Mouse (Mus musculus): ENCODE measurements at regions not wholly inside any gene's neighbourhood (a gene's known extent, or its start where the extent isn't known, plus 50 kb on each side); places are given as distances from the start of the nearest gene placed in this dataset.

DNA sequence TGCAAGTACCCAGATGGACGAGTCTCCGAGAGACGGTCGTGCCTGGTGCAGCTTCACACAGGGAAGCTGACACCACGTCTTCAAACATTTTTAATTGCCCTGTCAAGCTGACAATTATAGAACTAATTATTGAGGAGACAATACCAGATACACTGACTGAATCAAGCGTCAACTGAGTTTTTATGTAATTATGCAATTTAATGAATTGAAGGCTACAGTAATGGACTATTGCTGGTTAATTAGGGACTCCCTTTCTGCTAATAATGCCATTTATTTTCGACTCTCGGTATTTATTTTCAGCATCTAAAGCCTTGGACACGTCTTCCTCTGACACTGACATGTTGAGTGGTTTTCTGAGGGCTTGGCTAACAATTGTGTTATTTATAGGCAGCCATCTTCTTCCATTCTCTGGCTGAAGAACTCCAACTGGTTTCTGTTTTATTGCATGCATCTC lies 331.6 kb upstream of the Kdm8 start:
- no peak for TF ChIP-seq CTCF (IDR thresholded peaks at IDR 0.05; ENCODE audit: insufficient read depth, low read length)
- no peak for TF ChIP-seq POLR2A (IDR thresholded peaks at IDR 0.05; ENCODE audit: borderline replicate concordance, extremely low read depth, low read depth, low read length)
- H3K4me3 ChIP-seq (replicated peaks; ENCODE audit: extremely low read depth, low read depth, low read length): no peak overlapping the region
- 78% methylated on average over 9 of the region's 9 CpGs for WGBS
- H3K4me1 ChIP-seq (ENCODE audit: control insufficient read depth, insufficient read depth, low read length): no peaks in the 10 kb centered on the region
- DNase-seq: no peak

DNA sequence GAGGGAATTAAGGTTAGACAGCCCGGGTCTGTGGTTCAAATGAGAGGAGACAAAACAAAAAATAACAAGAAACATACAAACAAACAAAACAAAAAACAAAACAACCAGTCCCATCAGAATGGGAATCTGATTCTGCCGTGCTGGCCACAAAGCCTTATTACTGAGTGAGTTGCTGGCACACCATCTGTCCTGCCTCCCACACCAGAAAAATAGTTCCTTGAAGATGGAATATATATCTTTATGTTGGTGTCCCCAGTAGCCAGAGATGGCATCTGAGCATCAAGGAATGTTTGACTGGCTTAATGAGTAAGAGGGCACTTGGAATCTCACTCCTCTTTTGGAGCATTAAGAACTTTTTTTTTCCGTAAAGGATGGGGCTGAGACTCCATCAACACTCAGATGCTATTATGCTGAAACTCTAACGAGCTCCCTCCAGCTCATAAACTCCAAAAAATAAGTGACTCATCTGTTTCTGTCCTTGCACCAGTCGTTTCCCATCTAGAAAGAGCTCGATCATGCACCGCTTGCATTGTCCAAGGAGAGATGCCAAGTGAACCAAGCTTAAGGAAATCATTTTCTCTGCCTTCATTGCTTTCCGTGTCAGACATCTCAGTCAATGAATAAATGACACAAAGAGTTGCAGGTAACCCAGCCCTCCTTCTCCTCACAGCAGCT lies 329.0 kb upstream of the Kdm8 start:
- 69% methylated on average over 8 of the region's 8 CpGs for WGBS
- DNase-seq: no peak
- Histone ChIP-seq H3K4me1 (ENCODE audit: control insufficient read depth, insufficient read depth, low read length) (no peaks in the 10 kb centered on the region), H3K4me3 (replicated peaks; ENCODE audit: extremely low read depth, low read depth, low read length) (no peak overlapping the region)
- TF ChIP-seq CTCF (IDR thresholded peaks at IDR 0.05; ENCODE audit: insufficient read depth, low read length) (no peak), POLR2A (IDR thresholded peaks at IDR 0.05; ENCODE audit: borderline replicate concordance, extremely low read depth, low read depth, low read length) (no peak)

DNA sequence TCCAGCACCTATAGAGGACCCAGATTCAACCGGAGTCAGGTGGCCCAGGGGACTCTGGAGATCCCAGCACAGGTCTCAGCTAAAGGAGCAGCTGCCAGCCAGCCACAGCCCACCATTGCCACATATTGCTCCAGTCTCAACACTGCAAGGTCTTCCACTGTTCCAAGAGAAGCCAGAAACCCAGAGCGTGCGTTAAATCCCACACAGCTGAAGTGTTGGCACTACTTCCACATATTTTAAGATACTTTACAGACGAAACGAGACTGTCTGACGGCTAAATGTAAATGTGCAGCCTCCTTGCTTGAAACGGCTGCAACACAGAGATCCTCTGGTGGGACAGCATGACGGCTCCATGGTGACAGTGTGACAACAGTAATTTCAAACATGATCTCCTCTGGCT lies 327.3 kb upstream of the Kdm8 start:
- no peak for DNase-seq

DNA sequence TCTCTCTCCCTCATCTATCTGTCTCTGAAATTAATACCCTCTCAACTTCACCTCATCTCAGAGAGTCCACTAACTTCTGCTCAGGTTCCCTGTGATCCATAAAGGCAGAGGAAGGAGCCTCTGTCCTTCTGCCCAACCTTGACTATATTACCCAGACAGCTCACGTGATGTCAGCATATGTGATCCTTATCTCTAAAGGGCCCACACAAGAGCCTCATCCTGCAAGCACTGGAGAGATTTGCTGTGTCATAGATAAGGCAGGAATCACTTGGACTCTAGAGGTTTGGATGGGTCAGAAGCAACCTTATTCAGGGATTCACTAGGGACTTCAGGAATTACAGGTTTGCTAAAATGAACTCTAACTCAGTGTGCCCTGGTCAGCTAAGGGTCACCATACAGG lies 315.3 kb upstream of the Kdm8 start:
- WGBS: 28% methylated on average over 1 of the region's 1 CpGs
- Histone ChIP-seq H3K4me3 (replicated peaks; ENCODE audit: extremely low read depth, low read depth, low read length) (no peak overlapping the region), H3K4me1 (ENCODE audit: control insufficient read depth, insufficient read depth, low read length) (no peaks in the 10 kb centered on the region)
- no peak for TF ChIP-seq POLR2A (IDR thresholded peaks at IDR 0.05; ENCODE audit: borderline replicate concordance, extremely low read depth, low read depth, low read length)
- no peak for TF ChIP-seq CTCF (IDR thresholded peaks at IDR 0.05; ENCODE audit: insufficient read depth, low read length)
- no peak for DNase-seq

More for the DNA sequence above, 327.3 kb upstream of the Kdm8 start:
- 65% methylated on average over 8 of the region's 8 CpGs for WGBS
- H3K4me1 ChIP-seq (ENCODE audit: control insufficient read depth, insufficient read depth, low read length): no peaks in the 10 kb centered on the region
- H3K4me3 ChIP-seq (replicated peaks; ENCODE audit: extremely low read depth, low read depth, low read length): no peak overlapping the region
- no peak for TF ChIP-seq POLR2A (IDR thresholded peaks at IDR 0.05; ENCODE audit: borderline replicate concordance, extremely low read depth, low read depth, low read length)

DNA sequence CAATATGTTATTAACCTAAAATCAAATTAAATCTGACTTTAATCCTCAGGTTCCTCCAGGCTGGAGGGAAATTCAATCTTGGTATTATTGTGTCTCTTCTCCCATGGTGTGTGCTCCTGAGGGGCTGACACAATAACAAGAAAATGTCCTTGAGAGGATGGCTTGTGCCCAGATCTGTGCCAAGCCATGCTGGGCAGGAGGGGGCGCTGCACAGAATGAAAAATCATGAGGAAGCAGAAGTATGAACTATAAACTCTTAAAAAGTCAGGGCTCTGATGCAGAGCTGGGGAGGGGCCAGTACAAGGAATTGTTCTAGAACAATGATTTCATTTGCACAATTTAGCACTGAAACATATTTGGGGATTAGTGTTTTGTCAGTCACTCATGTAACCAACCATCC lies 312.5 kb upstream of the Kdm8 start:
- no peak for DNase-seq
- TF ChIP-seq POLR2A (IDR thresholded peaks at IDR 0.05; ENCODE audit: borderline replicate concordance, extremely low read depth, low read depth, low read length) (no peak), CTCF (IDR thresholded peaks at IDR 0.05; ENCODE audit: insufficient read depth, low read length) (no peak)
- Histone ChIP-seq H3K4me1 (ENCODE audit: control insufficient read depth, insufficient read depth, low read length) (no peaks in the 10 kb centered on the region), H3K4me3 (replicated peaks; ENCODE audit: extremely low read depth, low read depth, low read length) (no peak overlapping the region)
- 59% methylated on average over 1 of the region's 1 CpGs for WGBS

DNA sequence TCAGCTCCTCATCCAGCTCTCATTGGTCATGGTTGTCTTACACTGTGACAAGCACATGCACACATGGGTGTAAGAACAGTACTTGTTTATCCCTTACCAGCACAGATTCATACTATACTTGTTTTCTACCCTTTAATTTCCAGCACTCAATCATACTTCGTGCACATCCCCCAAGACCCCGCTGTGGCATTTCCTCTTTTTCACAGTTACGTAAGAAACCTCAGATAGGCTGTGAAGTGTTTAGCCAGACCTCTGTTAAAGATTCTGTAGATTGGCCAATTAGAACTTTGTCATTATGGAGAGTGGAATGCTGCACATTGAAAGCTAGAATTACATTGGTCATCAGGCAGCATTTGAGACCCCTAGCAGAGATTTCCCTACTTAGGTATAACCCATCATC lies 305.9 kb upstream of the Kdm8 start:
- TF ChIP-seq POLR2A (IDR thresholded peaks at IDR 0.05; ENCODE audit: borderline replicate concordance, extremely low read depth, low read depth, low read length): no peak
- no peak for TF ChIP-seq CTCF (IDR thresholded peaks at IDR 0.05; ENCODE audit: insufficient read depth, low read length)
- DNase-seq: no peak
- WGBS: 59% methylated on average over 3 of the region's 3 CpGs
- Histone ChIP-seq H3K4me1 (ENCODE audit: control insufficient read depth, insufficient read depth, low read length) (no peaks in the 10 kb centered on the region), H3K4me3 (replicated peaks; ENCODE audit: extremely low read depth, low read depth, low read length) (no peak overlapping the region)

DNA sequence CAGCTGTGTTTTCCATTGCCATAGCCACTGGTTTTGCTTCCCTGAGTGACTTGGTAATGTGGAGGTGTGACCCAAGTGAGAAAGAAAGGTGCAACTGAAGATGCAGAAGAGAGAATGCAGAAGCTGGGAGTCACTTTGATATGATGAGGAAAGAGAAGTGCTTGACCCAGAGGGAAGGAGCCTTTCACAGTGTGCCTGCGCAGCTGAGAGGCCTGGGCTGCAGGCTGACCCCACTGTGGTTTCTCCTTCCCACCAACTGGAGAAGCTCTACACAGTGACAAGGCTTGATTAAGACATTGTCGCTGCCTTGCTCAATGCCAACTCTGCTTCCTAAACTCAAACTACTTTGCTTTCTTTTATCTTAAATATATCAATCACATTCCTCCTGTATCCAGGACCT lies 305.3 kb upstream of the Kdm8 start:
- Histone ChIP-seq H3K4me1 (ENCODE audit: control insufficient read depth, insufficient read depth, low read length) (no peaks in the 10 kb centered on the region), H3K4me3 (replicated peaks; ENCODE audit: extremely low read depth, low read depth, low read length) (no peak overlapping the region)
- TF ChIP-seq CTCF (IDR thresholded peaks at IDR 0.05; ENCODE audit: insufficient read depth, low read length): no peak
- TF ChIP-seq POLR2A (IDR thresholded peaks at IDR 0.05; ENCODE audit: borderline replicate concordance, extremely low read depth, low read depth, low read length): no peak
- no peak for DNase-seq
- 75% methylated on average over 2 of the region's 2 CpGs for WGBS

DNA sequence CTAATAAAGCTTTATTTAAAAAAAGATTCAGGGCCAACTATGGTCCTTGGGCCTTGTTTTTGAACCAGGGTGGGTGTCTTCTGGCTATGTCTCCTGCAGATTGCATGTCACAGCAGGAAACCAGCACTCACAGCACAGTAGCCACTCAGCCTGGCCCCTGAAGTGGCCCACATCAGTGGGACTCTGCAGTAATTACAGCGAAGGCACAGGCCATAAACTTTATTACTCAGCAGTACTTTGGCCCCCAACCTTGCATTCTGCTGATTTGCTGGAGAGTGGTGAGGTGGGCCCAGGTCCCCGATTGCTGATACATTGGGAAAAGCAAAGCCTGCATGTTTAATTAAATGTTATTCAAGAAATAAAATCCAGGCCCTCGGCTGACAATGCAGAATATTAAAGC lies 303.6 kb upstream of the Kdm8 start:
- TF ChIP-seq CTCF (IDR thresholded peaks at IDR 0.05; ENCODE audit: insufficient read depth, low read length) (no peak), POLR2A (IDR thresholded peaks at IDR 0.05; ENCODE audit: borderline replicate concordance, extremely low read depth, low read depth, low read length) (no peak)
- H3K4me3 ChIP-seq (replicated peaks; ENCODE audit: extremely low read depth, low read depth, low read length): no peak overlapping the region
- 71% methylated on average over 3 of the region's 3 CpGs for WGBS
- H3K4me1 ChIP-seq (ENCODE audit: control insufficient read depth, insufficient read depth, low read length): no peaks in the 10 kb centered on the region
- no peak for DNase-seq

DNA sequence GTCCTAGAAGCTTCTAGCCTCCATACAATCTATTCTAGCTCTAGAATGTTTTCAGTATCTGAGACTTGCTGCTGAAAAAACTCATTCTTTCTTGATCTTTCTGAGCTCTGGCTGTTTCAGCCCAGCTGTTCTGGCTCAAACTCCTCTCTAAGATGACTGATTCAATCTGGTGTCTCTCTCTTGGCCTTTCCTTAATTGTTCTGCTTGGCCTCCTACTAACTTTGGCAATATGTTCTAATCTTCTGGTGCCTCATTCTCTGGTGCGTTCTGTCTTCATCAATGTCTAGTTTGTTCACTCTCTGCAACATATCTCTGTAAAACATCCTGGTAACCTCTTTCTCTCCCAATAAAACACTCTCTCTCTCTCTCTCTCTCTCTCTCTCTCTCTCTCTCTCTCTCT lies 302.6 kb upstream of the Kdm8 start:
- no peaks in the 10 kb centered on the region for H3K4me1 ChIP-seq (ENCODE audit: control insufficient read depth, insufficient read depth, low read length)
- TF ChIP-seq POLR2A (IDR thresholded peaks at IDR 0.05; ENCODE audit: borderline replicate concordance, extremely low read depth, low read depth, low read length): no peak
- no peak for TF ChIP-seq CTCF (IDR thresholded peaks at IDR 0.05; ENCODE audit: insufficient read depth, low read length)
- H3K4me3 ChIP-seq (replicated peaks; ENCODE audit: extremely low read depth, low read depth, low read length): no peak overlapping the region
- DNase-seq: no peak
- 74% methylated on average over 1 of the region's 1 CpGs for WGBS

DNA sequence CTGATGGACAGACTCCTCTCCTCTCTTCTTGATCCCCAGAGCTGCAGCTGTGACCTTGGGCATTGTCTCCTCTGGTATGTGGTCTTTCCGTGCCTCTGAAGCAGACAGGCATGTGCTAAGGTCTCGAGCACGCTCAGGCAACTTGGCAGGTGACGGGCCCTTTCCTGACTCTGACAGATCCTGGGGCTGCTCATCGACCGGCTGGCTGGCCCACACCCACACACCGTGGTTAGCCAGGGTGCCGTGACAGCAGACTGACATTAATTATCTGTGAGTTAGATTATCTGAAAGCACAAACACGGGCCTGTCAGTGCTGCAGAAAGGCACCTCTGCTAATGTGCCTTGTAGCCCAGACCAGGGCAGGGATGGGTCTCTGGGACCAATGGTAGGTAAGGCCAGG lies 298.5 kb upstream of the Kdm8 start:
- no peak for DNase-seq
- Histone ChIP-seq H3K4me3 (replicated peaks; ENCODE audit: extremely low read depth, low read depth, low read length) (no peak overlapping the region), H3K4me1 (ENCODE audit: control insufficient read depth, insufficient read depth, low read length) (no peaks in the 10 kb centered on the region)
- 15% methylated on average over 9 of the region's 9 CpGs for WGBS
- TF ChIP-seq POLR2A (IDR thresholded peaks at IDR 0.05; ENCODE audit: borderline replicate concordance, extremely low read depth, low read depth, low read length) (no peak), CTCF (IDR thresholded peaks at IDR 0.05; ENCODE audit: insufficient read depth, low read length) (no peak)
